Mouse (Mus musculus) effector memory CD4-positive, alpha-beta T cell, adult 5 months (primary cell): ENCODE measurements around the gene Pglyrp2. TPM values are rescaled to one million over a fixed set of nuclear protein-coding genes. Genes with fewer than 3 reads are reported as not detected.

Experiments used
- polyA plus RNA-seq: library from polyadenylated mRNA; unstranded; fragments of 100-300 nt; shearing (Covaris generic); gene quantifications from one replicate; pipeline ENCODE4 v1.2.1, GENCODE M21; 2017

Gene Pglyrp2
- polyA plus RNA-seq, result 38.2 TPM

GRCm38 (mm10) chr17:32424034-32424433 is at the start of gene Pglyrp2:
TSS of gene Pglyrp2 (minus strand) at chr17:32424167.

GRCm38 (mm10) chr17:32452482-32452881 is 28.5 kb upstream of the Pglyrp2 start, which contains the start of gene Cyp4f39:
TSS of gene Cyp4f39 (plus strand) at chr17:32452723.

GRCm38 (mm10) chr17:32403417-32403816 is 20.6 kb downstream of the Pglyrp2 start, which contains the start of gene Rasal3:
TSS of gene Rasal3 (minus strand) at chr17:32403583.

GRCm38 (mm10) chr17:32389101-32389659 is 34.8 kb downstream of the Pglyrp2 start, which contains the start of gene Wiz:
TSS of gene Wiz (minus strand) at chr17:32389439.

Other genes starting within 250 kb of the Pglyrp2 start
- not detected for gene Ephx3, start 234.6 kb downstream of the Pglyrp2 start, polyA plus RNA-seq
- 243 TPM for gene Brd4, start 139.4 kb downstream of the Pglyrp2 start, polyA plus RNA-seq
- gene Akap8, start 102.9 kb downstream of the Pglyrp2 start, polyA plus RNA-seq, result 203 TPM
- 177 TPM for gene Akap8l, start 73.6 kb downstream of the Pglyrp2 start, polyA plus RNA-seq
- 19.3 TPM for gene Wiz, start 34.7 kb downstream of the Pglyrp2 start, polyA plus RNA-seq
- gene Rasal3, start 20.6 kb downstream of the Pglyrp2 start, polyA plus RNA-seq, result 514 TPM
- gene Cyp4f39, start 28.6 kb upstream of the Pglyrp2 start, polyA plus RNA-seq, result not detected
- gene Cyp4f17, start 81.9 kb upstream of the Pglyrp2 start, polyA plus RNA-seq, result 0.94 TPM
- gene Cyp4f16, start 112.4 kb upstream of the Pglyrp2 start, polyA plus RNA-seq, result 12.8 TPM
- gene Cyp4f37, start 197.1 kb upstream of the Pglyrp2 start, polyA plus RNA-seq, result not detected
- gene Cyp4f40, start 234.7 kb upstream of the Pglyrp2 start, polyA plus RNA-seq, result not detected